Mouse (Mus musculus): Measurements from ENCODE around the gene Olfr1354.
"Not testable (repeated sequence)": the region's sequence is repeated elsewhere in the genome, so short reads cannot be mapped to it uniquely, and the experiment has no call there.

Gene Olfr1354

DNA sequence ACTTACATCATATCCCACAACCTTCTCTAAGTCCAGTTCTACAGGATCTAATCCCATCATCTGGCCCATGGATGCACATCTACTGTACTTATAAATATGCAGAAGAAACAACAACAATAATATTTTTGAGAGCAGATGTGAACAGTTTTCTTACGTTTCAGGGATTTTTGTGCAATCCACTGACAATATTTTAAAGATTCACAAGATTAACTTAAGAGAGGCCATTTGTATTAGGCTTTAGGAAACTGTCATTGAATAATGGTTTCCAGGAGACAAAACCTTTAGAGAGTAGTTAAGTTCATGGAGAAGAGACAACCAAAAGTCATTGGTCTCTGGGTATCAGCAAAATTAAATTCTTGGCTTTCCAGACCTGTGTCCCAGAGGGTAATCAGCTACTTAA is at the start of gene Olfr1354:
TSS of gene Olfr1354 (plus strand) at position 301 of the 400 bp plus-strand sequence.
- not testable (repeated sequence) for DNase-seq (ENCODE audit: extremely low spot score, low read depth, low spot score)

GRCm38 (mm10) chr10:78875240-78875639 is 37.7 kb upstream of the Olfr1354 start, which contains the start of gene Olfr1355:
Gene Olfr1355 (plus strand): TSS chr10:78875540.
- DNase-seq (ENCODE audit: extremely low spot score, low read depth, low spot score): no peak

GRCm38 (mm10) chr10:78950336-78950735 is 37.4 kb downstream of the Olfr1354 start, which contains the start of gene Olfr8:
Gene Olfr8 (plus strand): TSS chr10:78950636.
- DNase-seq (ENCODE audit: extremely low spot score, low read depth, low spot score): not testable (repeated sequence)

DNA sequence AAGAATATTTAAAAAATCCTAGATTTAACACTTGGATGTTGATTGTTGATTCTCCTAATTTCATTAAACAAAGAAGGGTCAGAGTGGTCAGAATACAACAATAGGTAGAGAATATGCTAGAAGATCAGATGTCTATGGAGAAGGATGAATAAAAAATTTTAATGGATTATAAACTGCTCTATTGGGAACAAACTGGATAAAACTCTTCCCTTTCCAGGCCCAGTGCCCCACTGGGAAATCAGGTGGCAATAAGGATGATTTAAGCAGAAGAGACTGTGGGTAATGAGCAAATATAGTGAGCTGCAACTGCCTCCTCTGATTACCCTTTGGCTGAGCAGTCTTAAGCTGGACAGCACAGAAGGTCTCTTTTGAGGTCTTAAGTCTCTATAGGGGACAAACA is 50.0 kb downstream of the Olfr1354 start, which contains the start of gene Olfr1353:
TSS of gene Olfr1353 (plus strand) at position 301 of the 400 bp plus-strand sequence.
- not testable (repeated sequence) for DNase-seq (ENCODE audit: extremely low spot score, low read depth, low spot score)

Data from hindlimb bud, embryonic 11.5 days (tissue).